Mouse (Mus musculus) neural tube, embryonic 12.5 days (tissue): ENCODE data around the gene Iqgap2. TPM values are rescaled to one million over a fixed set of nuclear protein-coding genes. Genes with fewer than 3 reads are reported as not detected.

Experiments
- ATAC-seq: fragments of 200-750 bp; cut with Nextera tagmentation; 2 replicates; pipeline ENCODE4 v1.8.0; 2017; ENCODE audit warnings: low read depth, mild to moderate bottlenecking, moderate TSS enrichment, moderate library complexity; ENCODE audit not compliant: low FRiP score
- H3K27ac ChIP-seq: fragments of 300-500 bp; sonication (generic); 2 replicates; pipeline ENCODE4 v1.5.1; 2016
- H3K27me3 ChIP-seq: fragments of 300-500 bp; sonication (generic); replicated peaks from 2 replicates; pipeline ENCODE4 v1.6.1; 2016; ENCODE audit warnings: mild to moderate bottlenecking
- H3K36me3 ChIP-seq: fragments of 300-500 bp; sonication (generic); 2 replicates; pipeline ENCODE4 v1.6.1; 2016; ENCODE audit warnings: mild to moderate bottlenecking
- H3K4me1 ChIP-seq: fragments of 300-500 bp; sonication (generic); 2 replicates; pipeline ENCODE4 v1.6.1; 2016
- H3K4me2 ChIP-seq: fragments of 300-500 bp; sonication (generic); replicated peaks from 2 replicates; pipeline ENCODE4 v1.6.1; 2016; ENCODE audit warnings: mild to moderate bottlenecking
- H3K4me3 ChIP-seq: fragments of 300-500 bp; sonication (generic); 2 replicates; pipeline ENCODE4 v1.5.1; 2016
- H3K9ac ChIP-seq: fragments of 300-500 bp; sonication (generic); 2 replicates; pipeline ENCODE4 v1.6.1; 2016; ENCODE audit warnings: mild to moderate bottlenecking
- H3K9me3 ChIP-seq: fragments of 300-500 bp; sonication (generic); 2 replicates; pipeline ENCODE4 v1.6.1; 2016; ENCODE audit warnings: mild to moderate bottlenecking
- WGBS: fragments of 180-500 bp; shearing (Covaris S2); methylation state at CpG from one replicate; pipeline ENCODE4 v1.1.7; 2016; 5-methylcytosine and 5-hydroxymethylcytosine counted together
- polyA plus RNA-seq: library from polyadenylated mRNA; unstranded; fragments of >200 nt; fragmentation: Nextera tagmentation; extraction: Ambion mirVana; gene quantifications from 2 replicates; pipeline ENCODE4 v1.2.1, GENCODE M21; 2016

Iqgap2 gene
- polyA plus RNA-seq, 1 experiment from 2014 or later, result 9.5 TPM

DNA sequence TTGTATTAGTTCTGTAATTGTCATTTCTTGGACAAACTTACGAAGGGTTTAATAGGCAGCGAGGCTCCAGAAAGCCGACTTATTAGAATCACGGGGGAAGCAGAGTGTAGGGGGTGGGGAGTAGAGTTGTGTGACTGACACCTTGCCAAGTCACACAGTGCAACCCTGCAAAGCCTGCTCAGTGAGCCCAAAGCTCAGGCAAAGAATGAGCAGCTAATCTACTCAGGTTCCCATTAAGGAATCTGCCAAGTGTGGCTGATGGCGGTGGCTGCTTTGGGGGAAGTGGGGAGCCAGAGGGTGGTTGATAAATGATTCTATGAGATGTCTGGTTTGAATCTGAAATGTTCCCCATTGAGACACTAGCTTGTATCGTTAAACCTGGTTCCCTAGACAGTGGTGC is 11.1 kb downstream of the Iqgap2 start:
- Histone ChIP-seq H3K9me3 (0 out of 2 replicates have a peak, but pooled peaks cover 3% of the 10 kb centered on the region), H3K36me3 (no peaks in the 10 kb centered on the region), H3K4me1 (no peaks in the 10 kb centered on the region), H3K4me3 (no peak overlapping the region), H3K27me3 (no peaks in the 10 kb centered on the region), H3K27ac (no peak overlapping the region), H3K4me2 (no peak overlapping the region), H3K9ac (no peak overlapping the region)
- WGBS, result 82% methylated on average over 6 of the region's 6 CpGs
- ATAC-seq, result no peak

DNA sequence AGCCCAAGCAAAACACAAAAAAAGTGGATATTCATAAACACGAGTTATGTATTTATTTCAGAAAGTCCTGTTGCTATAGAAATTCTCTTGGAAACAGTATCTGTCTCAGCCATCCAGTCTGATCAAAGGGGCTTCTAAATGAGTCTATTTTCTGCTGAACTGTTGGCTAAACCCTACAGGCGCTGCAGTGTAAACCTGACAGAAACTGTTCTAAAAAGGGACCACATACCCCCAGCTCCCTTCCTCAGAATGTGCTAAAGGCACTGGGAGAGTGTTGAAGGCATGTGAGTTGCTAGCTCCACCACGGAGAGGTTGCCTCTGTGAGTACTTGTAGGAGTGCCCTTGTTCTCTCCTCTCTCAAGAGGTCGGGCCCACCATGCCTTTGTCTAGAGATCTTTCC is 19.7 kb downstream of the Iqgap2 start:
- Histone ChIP-seq H3K27me3 (no peaks in the 10 kb centered on the region), H3K36me3 (no peaks in the 10 kb centered on the region), H3K4me2 (no peak overlapping the region), H3K27ac (no peak overlapping the region), H3K4me3 (no peak overlapping the region), H3K9ac (no peak overlapping the region), H3K9me3 (no peaks in the 10 kb centered on the region), H3K4me1 (peaks cover 23% of the 10 kb centered on the region)
- 74% methylated on average over 4 of the region's 4 CpGs for WGBS
- no peak for ATAC-seq

DNA sequence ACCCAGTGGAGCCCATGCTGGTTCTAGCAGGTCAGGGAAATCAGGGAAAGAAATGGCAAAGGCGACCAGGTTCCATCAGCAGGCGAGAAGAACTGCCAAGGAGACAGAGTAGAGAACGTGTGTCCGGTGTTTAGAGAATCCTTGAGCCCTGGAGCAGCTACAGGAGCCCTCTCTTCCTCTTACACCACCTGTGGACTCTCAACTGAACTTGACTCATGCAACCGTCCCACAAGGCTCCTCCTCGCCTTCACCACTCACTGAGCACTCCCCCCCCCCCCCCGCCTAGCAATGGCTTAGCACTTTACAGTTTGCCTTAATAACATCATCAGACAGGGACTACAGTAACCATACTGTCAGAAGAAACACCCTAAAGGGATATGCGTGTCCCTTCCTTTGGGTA is 21.1 kb downstream of the Iqgap2 start:
- 88% methylated on average over 7 of the region's 8 CpGs for WGBS
- H3K4me1 ChIP-seq, result peaks cover 23% of the 10 kb centered on the region
- H3K4me3 ChIP-seq, result no peak overlapping the region
- ATAC-seq, result no peak
- no peaks in the 10 kb centered on the region for H3K36me3 ChIP-seq
- no peaks in the 10 kb centered on the region for H3K9me3 ChIP-seq
- H3K9ac ChIP-seq, result no peak overlapping the region
- H3K27me3 ChIP-seq, result no peaks in the 10 kb centered on the region
- no peak overlapping the region for H3K27ac ChIP-seq
- no peak overlapping the region for H3K4me2 ChIP-seq

DNA sequence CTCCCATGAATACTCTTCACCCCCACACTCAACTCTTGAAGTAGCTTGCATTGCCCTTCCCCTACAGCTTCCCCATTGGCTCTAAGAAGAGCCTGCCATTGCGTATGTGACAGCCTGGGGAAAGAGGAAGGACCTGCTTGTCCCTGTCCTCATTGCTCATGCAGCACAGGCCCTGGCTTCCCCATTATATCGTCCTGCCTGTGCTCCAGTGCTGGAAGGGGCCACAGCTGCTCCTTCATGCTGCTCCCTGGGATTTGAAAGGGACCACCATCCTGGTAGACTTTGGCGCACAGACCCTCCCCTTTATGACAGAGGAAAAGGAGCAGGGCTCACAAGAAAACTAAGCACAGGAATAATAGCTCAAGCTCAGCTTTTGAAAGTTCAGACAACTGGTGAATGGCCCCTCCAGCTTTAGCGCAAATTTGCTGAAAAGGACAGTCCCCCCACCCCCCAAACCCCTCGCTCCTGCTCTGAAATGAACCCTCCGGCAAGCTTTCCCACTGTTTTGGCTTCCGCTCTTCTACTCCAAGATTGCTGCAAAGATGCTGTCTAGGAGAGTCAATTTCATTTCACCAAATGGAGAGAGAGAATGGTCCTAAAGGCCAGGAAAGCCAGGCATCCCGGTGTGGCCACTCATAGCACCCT is 22.7 kb downstream of the Iqgap2 start:
- Histone ChIP-seq H3K27me3 (no peaks in the 10 kb centered on the region), H3K9me3 (no peaks in the 10 kb centered on the region), H3K4me2 (peak overlapping the region; percentile 40), H3K36me3 (no peaks in the 10 kb centered on the region), H3K27ac (no peak overlapping the region; the same call in 1 of the 2 replicates), H3K4me3 (no peak overlapping the region), H3K9ac (no peak overlapping the region), H3K4me1 (peaks cover 23% of the 10 kb centered on the region)
- WGBS, result 26% methylated on average over 8 of the region's 8 CpGs
- ATAC-seq, result peak; percentile 90

DNA sequence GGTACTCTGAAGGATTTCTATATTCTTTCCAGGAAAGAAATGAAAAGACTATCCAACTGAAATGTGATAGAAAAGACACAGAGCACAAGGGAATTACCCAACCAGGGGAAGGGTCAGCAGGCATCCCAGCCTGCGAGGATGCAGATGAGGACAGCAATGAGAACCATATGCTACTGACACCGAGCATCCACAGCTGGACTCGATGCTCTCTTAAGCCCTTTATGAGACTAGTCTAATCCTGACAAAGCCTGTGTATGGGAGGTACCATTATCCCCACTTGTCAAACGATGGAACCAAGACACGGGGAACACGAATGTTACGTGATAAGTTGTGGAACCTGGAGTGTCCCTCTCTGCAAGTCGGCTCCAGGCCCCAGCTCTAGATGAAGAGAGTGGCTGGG is 29.5 kb downstream of the Iqgap2 start:
- H3K4me1 ChIP-seq, result no peaks in the 10 kb centered on the region
- H3K4me3 ChIP-seq, result no peak overlapping the region
- no peaks in the 10 kb centered on the region for H3K27me3 ChIP-seq
- no peak overlapping the region for H3K9ac ChIP-seq
- H3K4me2 ChIP-seq, result no peak overlapping the region
- WGBS, result 90% methylated on average over 8 of the region's 8 CpGs
- H3K36me3 ChIP-seq, result no peaks in the 10 kb centered on the region
- no peak for ATAC-seq
- H3K27ac ChIP-seq, result no peak overlapping the region
- H3K9me3 ChIP-seq, result no peaks in the 10 kb centered on the region

DNA sequence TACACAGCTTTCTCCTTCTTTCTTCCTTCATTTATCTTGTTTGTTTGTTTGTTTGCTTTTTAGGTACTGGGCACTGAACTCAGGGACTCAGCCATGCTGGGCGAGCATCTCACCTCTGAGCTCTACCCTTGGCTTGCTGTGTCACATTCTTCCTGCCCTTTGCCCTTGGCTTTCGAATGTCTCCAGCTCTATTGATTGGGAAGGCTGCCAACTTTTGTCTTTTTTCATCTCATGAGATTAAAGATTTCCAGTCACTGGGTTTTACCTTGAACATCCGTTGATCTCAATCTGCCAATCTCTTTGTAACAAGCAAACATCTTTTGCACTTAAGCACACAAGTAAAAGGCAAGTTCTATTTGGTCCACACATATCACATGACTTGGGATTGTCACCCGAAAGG is 32.5 kb downstream of the Iqgap2 start:
- no peak overlapping the region for H3K9ac ChIP-seq
- no peaks in the 10 kb centered on the region for H3K36me3 ChIP-seq
- H3K27ac ChIP-seq, result no peak overlapping the region
- no peak overlapping the region for H3K4me3 ChIP-seq
- H3K9me3 ChIP-seq, result no peaks in the 10 kb centered on the region
- ATAC-seq, result no peak
- no peaks in the 10 kb centered on the region for H3K4me1 ChIP-seq
- whole genome bisulfite sequencing, result 88% methylated on average over 4 of the region's 4 CpGs
- H3K27me3 ChIP-seq, result no peaks in the 10 kb centered on the region
- H3K4me2 ChIP-seq, result no peak overlapping the region

DNA sequence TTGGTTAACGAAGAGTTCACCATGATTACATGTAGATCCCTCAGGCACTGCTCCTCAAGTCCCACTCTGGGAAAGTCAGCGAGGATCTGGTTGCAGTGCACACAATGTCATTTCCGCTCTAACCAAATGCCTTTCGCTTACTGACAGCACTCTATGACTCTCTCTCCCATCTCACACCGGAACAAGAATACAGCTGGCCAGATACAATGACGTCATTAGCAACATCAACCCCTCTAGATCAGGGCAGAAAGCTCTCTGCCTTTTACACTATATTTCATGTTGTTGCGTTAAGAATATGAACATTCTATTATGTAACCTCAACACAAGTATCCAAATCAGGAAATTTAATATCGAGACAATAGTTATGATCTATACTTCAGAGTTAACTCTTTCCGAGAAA is 32.9 kb downstream of the Iqgap2 start:
- no peak overlapping the region for H3K4me2 ChIP-seq
- no peaks in the 10 kb centered on the region for H3K9me3 ChIP-seq
- H3K4me3 ChIP-seq, result no peak overlapping the region
- no peaks in the 10 kb centered on the region for H3K4me1 ChIP-seq
- no peaks in the 10 kb centered on the region for H3K27me3 ChIP-seq
- no peak overlapping the region for H3K9ac ChIP-seq
- no peaks in the 10 kb centered on the region for H3K36me3 ChIP-seq
- no peak overlapping the region for H3K27ac ChIP-seq
- no peak for ATAC-seq
- 92% methylated on average over 9 of the region's 9 CpGs for WGBS

DNA sequence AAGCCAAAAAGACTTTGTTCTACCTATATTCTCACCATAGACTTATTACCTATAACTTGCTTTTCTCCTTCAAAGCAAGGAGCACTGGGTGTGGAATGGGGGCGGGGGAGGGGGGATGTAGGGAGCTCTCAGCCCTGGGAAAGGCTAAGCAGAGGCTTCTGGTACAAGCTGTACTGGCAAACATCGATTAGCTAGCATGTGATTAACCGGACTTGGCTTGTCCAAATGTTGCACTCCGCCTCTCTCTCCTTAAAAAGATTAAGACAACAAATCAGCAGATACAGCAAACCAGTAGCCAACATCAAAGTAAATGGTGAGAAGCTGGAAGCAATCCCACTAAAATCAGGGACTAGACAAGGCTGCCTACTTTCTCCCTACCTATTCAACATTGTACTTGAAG is 36.2 kb downstream of the Iqgap2 start:
- WGBS, result 96% methylated on average over 4 of the region's 4 CpGs

DNA sequence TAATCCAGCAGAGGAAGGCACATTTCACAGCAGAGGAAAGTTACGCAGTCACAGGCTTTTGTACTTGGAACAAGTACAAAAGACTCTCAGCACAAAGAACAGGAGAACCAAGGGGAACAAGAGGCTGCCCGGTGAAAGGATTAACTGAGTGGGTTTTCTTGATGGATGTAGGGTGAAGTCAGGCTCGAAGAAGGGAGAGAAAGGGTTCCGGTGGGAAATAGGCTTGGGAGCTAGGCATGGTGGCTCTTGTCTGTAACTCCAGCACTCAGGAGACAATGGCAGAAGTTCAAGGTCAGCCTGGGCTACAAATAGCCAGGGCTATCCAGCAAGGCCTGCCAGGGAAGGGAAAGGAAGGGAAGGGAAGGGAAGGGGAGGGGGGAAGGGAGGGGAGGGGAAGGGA is 40.1 kb downstream of the Iqgap2 start:
- no peak for ATAC-seq
- 30% methylated on average over 4 of the region's 4 CpGs for WGBS

More for the DNA sequence above, 36.2 kb downstream of the Iqgap2 start:
- Histone ChIP-seq H3K4me1 (no peaks in the 10 kb centered on the region), H3K4me2 (no peak overlapping the region), H3K36me3 (no peaks in the 10 kb centered on the region), H3K9me3 (no peaks in the 10 kb centered on the region), H3K9ac (no peak overlapping the region), H3K4me3 (no peak overlapping the region), H3K27ac (no peak overlapping the region), H3K27me3 (no peaks in the 10 kb centered on the region)
- no peak for ATAC-seq

DNA sequence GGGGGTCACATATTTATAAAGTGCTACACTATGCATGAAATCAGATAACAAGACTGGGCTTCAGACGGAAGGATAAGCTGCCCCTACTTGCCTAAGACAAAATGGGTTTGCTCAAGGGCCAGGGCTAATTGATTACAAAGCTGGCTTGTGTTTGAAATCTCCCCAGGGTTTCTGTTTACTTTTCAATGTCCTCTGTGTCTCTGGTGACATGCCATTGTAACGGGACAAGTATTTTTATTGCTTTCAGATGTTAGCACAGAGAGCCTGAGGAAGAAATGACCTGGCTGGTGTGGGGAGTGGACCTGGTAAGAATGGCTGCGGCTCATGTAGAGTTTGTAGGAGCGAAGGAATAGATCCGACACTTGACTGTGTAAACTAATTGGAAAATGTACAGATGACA is 41.3 kb downstream of the Iqgap2 start:
- H3K4me2 ChIP-seq, result no peak overlapping the region
- ATAC-seq, result no peak
- H3K36me3 ChIP-seq, result no peaks in the 10 kb centered on the region
- no peaks in the 10 kb centered on the region for H3K9me3 ChIP-seq
- no peaks in the 10 kb centered on the region for H3K27me3 ChIP-seq
- 50% methylated on average over 5 of the region's 5 CpGs for WGBS
- 0 out of 2 replicates have a peak, but pooled peaks cover 3% of the 10 kb centered on the region for H3K4me1 ChIP-seq
- H3K9ac ChIP-seq, result no peak overlapping the region
- H3K4me3 ChIP-seq, result no peak overlapping the region
- H3K27ac ChIP-seq, result no peak overlapping the region

More for the DNA sequence above, 40.1 kb downstream of the Iqgap2 start:
- Histone ChIP-seq H3K9me3 (no peaks in the 10 kb centered on the region), H3K4me1 (0 out of 2 replicates have a peak, but pooled peaks cover 3% of the 10 kb centered on the region), H3K36me3 (no peaks in the 10 kb centered on the region), H3K27ac (no peak overlapping the region), H3K27me3 (no peaks in the 10 kb centered on the region), H3K4me3 (no peak overlapping the region), H3K4me2 (no peak overlapping the region), H3K9ac (no peak overlapping the region)

DNA sequence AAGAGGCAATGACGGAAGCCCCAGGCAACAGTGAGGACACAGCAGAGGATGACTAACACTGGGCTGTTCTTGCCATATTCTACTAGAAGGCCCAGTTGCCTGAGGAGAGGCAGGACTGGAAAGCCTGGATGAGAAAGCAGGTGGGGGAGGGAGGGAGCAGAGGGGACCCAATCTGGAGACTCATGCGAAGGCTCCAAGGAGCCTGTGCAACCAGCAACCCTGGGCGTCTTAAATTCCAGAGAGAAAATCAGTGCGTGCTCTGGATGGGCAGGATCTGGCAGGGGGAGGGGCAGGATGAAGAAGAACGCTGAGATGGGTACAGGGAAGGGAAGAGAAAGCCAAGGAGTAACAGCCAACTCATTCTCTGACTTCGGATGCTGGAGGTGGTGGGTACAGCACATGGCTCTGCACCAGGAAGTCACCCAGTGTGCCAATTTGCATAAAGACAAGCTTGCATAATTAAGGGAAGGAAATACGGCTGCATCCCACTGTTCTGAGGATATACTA is 42.2 kb downstream of the Iqgap2 start:
- Histone ChIP-seq H3K4me1 (0 out of 2 replicates have a peak, but pooled peaks cover 3% of the 10 kb centered on the region), H3K27ac (no peak overlapping the region), H3K27me3 (no peaks in the 10 kb centered on the region), H3K9ac (no peak overlapping the region), H3K36me3 (no peaks in the 10 kb centered on the region), H3K4me3 (no peak overlapping the region), H3K4me2 (no peak overlapping the region), H3K9me3 (no peaks in the 10 kb centered on the region)
- no peak for ATAC-seq
- 58% methylated on average over 7 of the region's 7 CpGs for WGBS

DNA sequence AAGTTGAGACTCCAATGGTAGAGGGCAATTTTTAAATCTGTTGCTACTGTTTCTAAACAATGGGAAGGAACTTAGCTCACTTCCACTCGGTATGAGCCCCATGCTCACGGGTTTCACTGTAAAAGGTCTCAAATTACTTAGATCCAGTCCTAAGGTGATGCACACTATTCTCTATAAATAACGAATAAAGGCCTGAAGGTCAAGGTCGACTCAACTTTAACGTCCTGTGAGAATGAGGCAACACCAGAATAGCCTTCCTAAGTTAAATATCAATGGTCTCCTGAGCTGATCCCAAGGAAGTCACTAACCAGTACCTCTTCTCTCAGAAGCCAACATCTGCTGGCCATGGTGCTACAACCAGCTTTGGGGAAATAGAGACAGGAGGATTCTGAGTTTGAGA is 45.4 kb downstream of the Iqgap2 start:
- H3K4me3 ChIP-seq, result no peak overlapping the region
- H3K4me2 ChIP-seq, result no peak overlapping the region
- WGBS, result 80% methylated on average over 5 of the region's 5 CpGs
- H3K4me1 ChIP-seq, result 0 out of 2 replicates have a peak, but pooled peaks cover 3% of the 10 kb centered on the region
- no peak overlapping the region for H3K27ac ChIP-seq
- no peaks in the 10 kb centered on the region for H3K9me3 ChIP-seq
- ATAC-seq, result no peak
- H3K9ac ChIP-seq, result no peak overlapping the region
- no peaks in the 10 kb centered on the region for H3K36me3 ChIP-seq
- H3K27me3 ChIP-seq, result no peaks in the 10 kb centered on the region

DNA sequence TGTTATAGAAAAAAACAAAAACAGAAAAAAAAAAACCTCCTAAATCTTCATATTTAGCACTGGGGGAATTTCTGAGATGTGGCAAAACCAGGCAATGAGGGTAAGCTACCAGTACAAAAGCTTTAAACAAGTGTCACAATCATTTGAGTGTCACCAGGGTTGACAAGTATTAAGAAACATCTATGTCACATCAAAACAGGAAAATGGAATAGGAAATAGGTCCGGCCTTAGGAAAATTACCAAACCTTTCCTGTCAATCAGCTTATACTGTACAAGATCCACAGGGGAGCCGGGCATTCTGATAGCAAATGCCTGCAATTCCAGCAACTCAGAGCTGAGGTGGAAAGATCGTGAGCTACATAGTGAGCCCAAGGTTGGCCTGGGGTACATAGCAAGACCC is 46.8 kb downstream of the Iqgap2 start:
- 0 out of 2 replicates have a peak, but pooled peaks cover 3% of the 10 kb centered on the region for H3K4me1 ChIP-seq
- 89% methylated on average over 3 of the region's 3 CpGs for WGBS
- no peak overlapping the region for H3K9ac ChIP-seq
- no peaks in the 10 kb centered on the region for H3K27me3 ChIP-seq
- ATAC-seq, result no peak
- H3K27ac ChIP-seq, result no peak overlapping the region
- H3K36me3 ChIP-seq, result no peaks in the 10 kb centered on the region
- no peak overlapping the region for H3K4me2 ChIP-seq
- no peaks in the 10 kb centered on the region for H3K9me3 ChIP-seq
- H3K4me3 ChIP-seq, result no peak overlapping the region
